Mouse (Mus musculus): ENCODE measurements at regions not wholly inside any gene's neighbourhood (a gene's known extent, or its start where the extent isn't known, plus 50 kb on each side); places are given as distances from the start of the nearest gene placed in this dataset.

DNA sequence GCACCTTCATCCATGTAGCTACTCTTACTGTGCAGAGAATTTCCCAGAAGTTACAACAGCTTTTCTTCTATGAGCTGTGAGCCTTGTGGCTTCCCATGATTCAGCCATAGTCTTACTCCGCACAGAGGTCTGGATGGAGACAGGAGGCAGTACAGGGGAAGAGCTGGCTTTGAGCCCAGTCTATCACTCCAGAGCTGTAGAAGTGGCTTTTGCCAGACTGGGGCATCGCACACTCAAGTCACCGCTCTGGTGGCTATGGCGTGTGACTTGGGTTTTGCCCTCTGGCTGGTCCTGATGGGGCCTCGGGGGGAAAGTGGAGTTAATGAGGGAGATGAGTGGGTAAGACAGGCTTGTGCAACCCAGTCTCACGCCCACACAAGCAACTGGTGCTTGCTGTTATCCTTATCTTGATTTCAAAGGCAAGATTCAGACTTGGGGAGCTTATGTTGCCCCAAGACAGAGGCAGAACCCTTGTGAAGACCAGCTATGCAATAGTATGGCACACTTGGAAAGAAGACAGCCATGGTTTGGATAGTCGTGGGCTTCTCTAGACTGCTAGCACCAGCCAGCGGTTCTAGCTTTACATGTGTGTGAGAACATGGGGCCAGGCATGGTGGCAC is 81.7 kb upstream of the Zfp217 start:
- H3K27ac ChIP-seq (ENCODE audit: low read length): no peak overlapping the region
- no peaks in the 10 kb centered on the region; the same call in 1 of the 2 replicates for H3K9me3 ChIP-seq (replicated peaks; ENCODE audit: control insufficient read depth, low read length)
- H3K4me3 ChIP-seq (ENCODE audit: low read depth, low read length): no peak overlapping the region
- no peak overlapping the region for H3K9ac ChIP-seq (ENCODE audit: low read depth, low read length)
- no peaks in the 10 kb centered on the region for H3K36me3 ChIP-seq (ENCODE audit: control insufficient read depth, insufficient read depth)
- ATAC-seq (ENCODE audit: low read depth): no peak
- H3K4me1 ChIP-seq (ENCODE audit: control insufficient read depth, low read depth, low read length): no peaks in the 10 kb centered on the region
- WGBS (ENCODE audit: insufficient replicate concordance): 55% methylated on average over 8 of the region's 8 CpGs
- H3K27me3 ChIP-seq (ENCODE audit: control insufficient read depth, insufficient read depth, low read depth, low read length): no peaks in the 10 kb centered on the region
- H3K4me2 ChIP-seq (ENCODE audit: low read depth, low read length): no peak overlapping the region

DNA sequence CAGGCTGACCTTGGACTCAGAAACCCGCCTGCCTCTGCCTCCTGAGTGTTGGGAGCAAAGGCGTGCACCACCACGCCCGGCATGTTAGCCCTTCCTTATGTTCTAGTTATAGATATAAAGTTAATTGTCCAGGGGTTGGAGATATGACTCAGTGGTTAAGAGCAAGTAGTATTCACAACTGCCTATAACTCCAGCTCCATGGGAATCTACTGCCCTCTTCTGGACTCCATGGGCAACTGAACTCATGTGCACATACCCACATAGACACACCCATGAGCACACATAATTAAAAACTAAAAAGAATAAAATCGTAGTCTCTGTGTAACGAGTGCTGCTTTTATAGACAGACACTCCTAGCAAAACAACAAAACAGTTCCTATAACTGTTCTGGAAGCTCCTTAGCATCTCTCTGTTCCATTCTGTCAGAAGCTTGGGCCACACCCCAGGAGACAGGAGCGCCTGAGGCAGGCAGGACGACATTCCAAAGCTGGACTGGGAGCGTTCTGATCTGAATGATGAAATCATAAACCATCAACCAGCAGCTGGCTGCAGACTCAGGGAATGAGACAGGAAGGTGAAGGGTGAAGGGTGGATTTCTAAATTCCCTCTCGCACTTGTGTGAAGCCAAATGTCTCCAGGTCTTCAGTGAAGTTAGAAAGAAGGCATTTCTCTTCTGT is 80.6 kb upstream of the Zfp217 start:
- Histone ChIP-seq H3K4me1 (ENCODE audit: control insufficient read depth, low read depth, low read length) (peaks cover 3% of the 10 kb centered on the region), H3K27ac (ENCODE audit: low read length) (no peak overlapping the region), H3K9ac (ENCODE audit: low read depth, low read length) (no peak overlapping the region), H3K36me3 (ENCODE audit: control insufficient read depth, insufficient read depth) (no peaks in the 10 kb centered on the region), H3K4me3 (ENCODE audit: low read depth, low read length) (no peak overlapping the region), H3K27me3 (ENCODE audit: control insufficient read depth, insufficient read depth, low read depth, low read length) (no peaks in the 10 kb centered on the region), H3K9me3 (replicated peaks; ENCODE audit: control insufficient read depth, low read length) (no peaks in the 10 kb centered on the region; the same call in 1 of the 2 replicates), H3K4me2 (ENCODE audit: low read depth, low read length) (no peak overlapping the region)
- 79% methylated on average over 10 of the region's 10 CpGs for WGBS (ENCODE audit: insufficient replicate concordance)
- ATAC-seq (ENCODE audit: low read depth): no peak

DNA sequence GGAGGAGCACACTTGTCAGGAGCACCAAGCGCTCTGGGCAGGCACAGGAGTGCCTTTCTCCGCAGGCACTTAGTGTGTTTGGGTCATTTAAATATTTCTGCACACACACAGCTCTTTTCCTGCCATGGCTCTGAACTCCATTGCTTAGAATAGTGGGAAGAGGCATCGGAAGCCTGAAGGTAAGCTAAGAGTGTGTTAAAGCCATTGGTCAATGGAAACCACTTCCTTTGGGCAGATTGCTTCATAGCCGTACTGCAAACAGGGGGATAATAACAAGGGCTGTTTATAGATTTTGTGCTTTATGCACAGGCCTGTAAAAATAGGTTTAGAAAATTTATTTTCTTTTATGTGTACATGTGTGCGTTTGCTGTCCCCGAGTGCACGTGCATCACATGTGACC is 76.0 kb upstream of the Zfp217 start:
- Histone ChIP-seq H3K4me2 (ENCODE audit: low read depth, low read length) (no peak overlapping the region), H3K36me3 (ENCODE audit: control insufficient read depth, insufficient read depth) (no peaks in the 10 kb centered on the region), H3K9ac (ENCODE audit: low read depth, low read length) (no peak overlapping the region), H3K9me3 (replicated peaks; ENCODE audit: control insufficient read depth, low read length) (no peaks in the 10 kb centered on the region; the same call in 1 of the 2 replicates), H3K4me3 (ENCODE audit: low read depth, low read length) (no peak overlapping the region), H3K4me1 (ENCODE audit: control insufficient read depth, low read depth, low read length) (peaks cover 42% of the 10 kb centered on the region), H3K27me3 (ENCODE audit: control insufficient read depth, insufficient read depth, low read depth, low read length) (no peaks in the 10 kb centered on the region), H3K27ac (ENCODE audit: low read length) (no peak overlapping the region)
- ATAC-seq (ENCODE audit: low read depth): no peak
- 58% methylated on average over 7 of the region's 7 CpGs for WGBS (ENCODE audit: insufficient replicate concordance)

DNA sequence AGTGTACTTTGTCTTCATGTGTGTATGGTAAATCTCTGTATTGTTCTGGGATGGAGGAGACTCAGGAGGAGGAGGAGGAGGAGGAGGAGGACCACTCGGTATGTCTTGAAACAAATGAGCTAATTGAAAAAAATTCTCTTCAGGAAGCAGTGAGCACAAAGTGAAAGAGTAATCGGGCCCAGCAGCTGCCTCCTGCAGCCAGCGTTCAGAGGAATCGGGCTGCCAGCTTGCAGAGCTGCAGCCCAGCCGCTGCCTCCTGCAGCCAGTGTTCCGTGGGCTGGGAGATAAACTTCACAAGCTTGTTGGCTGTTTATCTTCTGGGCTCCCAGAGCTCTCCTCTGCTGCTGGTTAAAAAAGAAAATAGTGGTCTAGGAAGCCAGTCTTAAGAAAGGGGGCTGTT is 74.9 kb upstream of the Zfp217 start:
- H3K4me1 ChIP-seq (ENCODE audit: control insufficient read depth, low read depth, low read length): peaks cover 50% of the 10 kb centered on the region
- no peaks in the 10 kb centered on the region for H3K27me3 ChIP-seq (ENCODE audit: control insufficient read depth, insufficient read depth, low read depth, low read length)
- peak; percentile 17; the same call in 1 of the 2 replicates for ATAC-seq (ENCODE audit: low read depth)
- 0% methylated on average over 6 of the region's 6 CpGs for WGBS (ENCODE audit: insufficient replicate concordance)
- no peak overlapping the region for H3K27ac ChIP-seq (ENCODE audit: low read length)
- no peak overlapping the region for H3K4me3 ChIP-seq (ENCODE audit: low read depth, low read length)
- no peak overlapping the region for H3K9ac ChIP-seq (ENCODE audit: low read depth, low read length)
- no peaks in the 10 kb centered on the region for H3K36me3 ChIP-seq (ENCODE audit: control insufficient read depth, insufficient read depth)
- H3K9me3 ChIP-seq (replicated peaks; ENCODE audit: control insufficient read depth, low read length): no peaks in the 10 kb centered on the region
- peak overlapping the region; percentile 7 for H3K4me2 ChIP-seq (ENCODE audit: low read depth, low read length)

DNA sequence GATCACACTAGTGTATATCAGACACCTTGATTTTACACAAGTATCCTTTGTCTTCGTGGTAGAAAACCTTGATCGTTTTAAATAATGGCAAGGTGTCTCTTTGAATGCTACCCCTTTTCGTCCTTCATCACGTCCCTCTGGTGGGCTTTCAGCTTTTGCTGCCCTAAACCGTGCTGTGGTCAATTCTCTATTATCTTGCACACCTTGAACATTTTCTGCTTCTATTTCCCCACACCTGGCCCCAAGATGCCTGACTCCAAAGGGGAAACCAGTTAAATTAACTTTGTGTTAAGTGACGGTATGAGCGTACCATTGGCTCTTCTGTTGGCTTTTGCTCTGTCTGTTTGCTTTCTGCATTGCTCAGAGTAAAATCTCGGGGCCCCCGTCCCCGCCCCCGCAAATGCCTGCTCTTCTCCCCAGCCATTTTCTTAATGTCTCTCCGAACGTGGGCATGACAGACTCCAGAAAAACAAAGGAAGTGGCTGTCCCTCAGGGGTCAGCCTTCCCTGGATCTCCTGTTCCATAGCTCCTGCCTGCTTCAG is 74.2 kb upstream of the Zfp217 start:
- no peaks in the 10 kb centered on the region for H3K27me3 ChIP-seq (ENCODE audit: control insufficient read depth, insufficient read depth, low read depth, low read length)
- H3K9me3 ChIP-seq (replicated peaks; ENCODE audit: control insufficient read depth, low read length): no peaks in the 10 kb centered on the region
- peak overlapping the region; percentile 7 for H3K4me2 ChIP-seq (ENCODE audit: low read depth, low read length)
- H3K9ac ChIP-seq (ENCODE audit: low read depth, low read length): 0 out of 2 replicates have a peak overlapping the region, but pooled peaks have one; percentile 7
- no peak for ATAC-seq (ENCODE audit: low read depth)
- H3K4me3 ChIP-seq (ENCODE audit: low read depth, low read length): no peak overlapping the region; the same call in 1 of the 2 replicates
- peaks cover 50% of the 10 kb centered on the region for H3K4me1 ChIP-seq (ENCODE audit: control insufficient read depth, low read depth, low read length)
- WGBS (ENCODE audit: insufficient replicate concordance): 22% methylated on average over 13 of the region's 13 CpGs
- H3K36me3 ChIP-seq (ENCODE audit: control insufficient read depth, insufficient read depth): no peaks in the 10 kb centered on the region
- no peak overlapping the region; the same call in 1 of the 2 replicates for H3K27ac ChIP-seq (ENCODE audit: low read length)

DNA sequence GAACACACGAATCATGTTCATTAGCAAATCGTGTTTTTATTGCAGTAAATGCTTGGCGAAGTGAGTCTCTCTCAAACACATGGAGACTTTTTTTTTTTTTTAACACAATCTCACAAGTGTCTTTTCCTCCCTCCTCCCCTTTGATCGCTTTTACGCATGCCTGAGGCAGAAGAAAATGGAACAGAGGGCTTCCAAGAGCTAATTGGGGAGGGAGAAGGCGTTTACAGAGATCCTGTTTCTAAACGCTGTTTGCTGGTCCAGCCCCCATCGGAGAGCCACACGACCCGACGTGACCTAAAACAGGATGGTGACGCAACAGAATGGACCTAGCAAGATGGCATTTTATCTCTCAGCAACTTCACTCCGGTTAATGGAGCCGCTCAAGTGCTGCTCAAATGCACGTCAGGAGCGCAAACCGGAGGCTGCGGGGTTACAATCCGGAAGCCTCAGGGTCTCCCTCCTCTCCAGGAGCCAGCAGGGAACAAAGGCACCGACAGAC is 73.0 kb upstream of the Zfp217 start:
- H3K27me3 ChIP-seq (ENCODE audit: control insufficient read depth, insufficient read depth, low read depth, low read length): no peaks in the 10 kb centered on the region
- no peaks in the 10 kb centered on the region for H3K36me3 ChIP-seq (ENCODE audit: control insufficient read depth, insufficient read depth)
- H3K9me3 ChIP-seq (replicated peaks; ENCODE audit: control insufficient read depth, low read length): no peaks in the 10 kb centered on the region
- peak; percentile 44 for ATAC-seq (ENCODE audit: low read depth)
- peaks cover 50% of the 10 kb centered on the region for H3K4me1 ChIP-seq (ENCODE audit: control insufficient read depth, low read depth, low read length)
- peak overlapping the region; percentile 40 for H3K9ac ChIP-seq (ENCODE audit: low read depth, low read length)
- peak overlapping the region; percentile 56 for H3K4me3 ChIP-seq (ENCODE audit: low read depth, low read length)
- H3K4me2 ChIP-seq (ENCODE audit: low read depth, low read length): peak overlapping the region; percentile 82
- under 1% methylated on average over 20 of the region's 20 CpGs for WGBS (ENCODE audit: insufficient replicate concordance)
- peak overlapping the region; percentile 21 for H3K27ac ChIP-seq (ENCODE audit: low read length)

DNA sequence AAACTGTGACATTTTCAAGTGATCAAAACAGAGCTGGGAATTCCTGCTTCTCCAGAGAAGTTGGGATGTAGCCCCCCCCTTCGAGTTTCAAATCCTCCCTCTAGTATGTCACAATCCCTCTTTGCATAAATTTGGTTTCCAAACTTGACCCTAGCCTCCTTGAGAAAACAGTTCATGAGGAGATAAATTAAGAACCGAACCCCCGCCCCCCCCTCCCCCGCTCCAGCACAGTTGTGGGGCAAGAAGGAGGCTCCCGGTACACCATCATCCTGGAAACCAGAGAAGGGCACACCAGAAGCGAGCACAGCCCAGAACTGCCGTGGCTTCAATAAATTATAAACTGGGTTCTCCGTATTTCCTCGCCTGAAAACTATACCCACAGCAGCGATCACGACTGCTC is 72.5 kb upstream of the Zfp217 start:
- Histone ChIP-seq H3K4me3 (ENCODE audit: low read depth, low read length) (peak overlapping the region; percentile 56), H3K27ac (ENCODE audit: low read length) (peak overlapping the region; percentile 21), H3K9ac (ENCODE audit: low read depth, low read length) (peak overlapping the region; percentile 40; the same call in 1 of the 2 replicates), H3K27me3 (ENCODE audit: control insufficient read depth, insufficient read depth, low read depth, low read length) (no peaks in the 10 kb centered on the region), H3K9me3 (replicated peaks; ENCODE audit: control insufficient read depth, low read length) (no peaks in the 10 kb centered on the region), H3K4me1 (ENCODE audit: control insufficient read depth, low read depth, low read length) (peaks cover 50% of the 10 kb centered on the region), H3K36me3 (ENCODE audit: control insufficient read depth, insufficient read depth) (no peaks in the 10 kb centered on the region), H3K4me2 (ENCODE audit: low read depth, low read length) (peak overlapping the region; percentile 82)
- no peak for ATAC-seq (ENCODE audit: low read depth)
- WGBS (ENCODE audit: insufficient replicate concordance): 3% methylated on average over 11 of the region's 11 CpGs

DNA sequence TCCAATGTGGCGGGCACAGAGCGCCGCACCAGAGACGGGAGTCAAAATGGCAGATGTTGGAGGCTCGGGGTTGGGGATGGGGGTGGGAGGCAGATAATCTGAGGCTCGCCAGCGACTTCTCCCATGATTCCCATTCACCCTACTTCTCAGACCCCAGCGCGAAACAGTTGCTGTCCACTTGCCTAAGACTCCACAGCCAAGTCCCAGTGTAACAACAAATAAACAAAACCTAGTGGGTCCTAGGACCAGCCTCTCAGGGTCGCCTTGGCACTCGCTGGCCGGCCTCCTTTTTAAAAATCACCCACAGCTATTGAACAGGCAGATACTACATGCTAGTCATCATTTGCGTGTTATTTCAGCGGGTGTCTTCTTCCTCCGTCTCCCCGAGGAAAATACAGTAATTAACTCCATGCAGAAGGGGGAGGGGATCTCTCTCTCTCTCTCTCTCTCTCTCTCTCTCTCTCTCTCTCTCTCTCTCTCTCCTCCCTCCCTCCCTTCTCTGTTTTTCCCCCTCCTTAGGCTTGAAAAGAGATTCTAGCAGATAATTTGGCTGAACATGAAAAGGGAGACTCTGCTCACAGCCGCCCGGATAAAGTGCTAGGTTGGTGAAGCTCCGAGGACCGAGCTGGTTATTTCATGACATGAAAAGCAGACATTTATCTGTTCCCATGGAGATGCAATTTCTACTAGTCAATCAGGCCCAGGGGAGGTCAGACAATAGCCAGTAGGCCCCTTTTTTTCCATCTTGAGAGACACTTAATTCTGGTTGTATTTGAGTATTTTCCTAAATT is 71.9 kb upstream of the Zfp217 start:
- H3K9ac ChIP-seq (ENCODE audit: low read depth, low read length): peak overlapping the region; percentile 58

More for the DNA sequence above, 71.9 kb upstream of the Zfp217 start:
- Histone ChIP-seq H3K27ac (ENCODE audit: low read length) (peak overlapping the region; percentile 39), H3K36me3 (ENCODE audit: control insufficient read depth, insufficient read depth) (no peaks in the 10 kb centered on the region), H3K27me3 (ENCODE audit: control insufficient read depth, insufficient read depth, low read depth, low read length) (no peaks in the 10 kb centered on the region), H3K4me2 (ENCODE audit: low read depth, low read length) (peak overlapping the region; percentile 82), H3K4me1 (ENCODE audit: control insufficient read depth, low read depth, low read length) (peaks cover 50% of the 10 kb centered on the region), H3K9me3 (replicated peaks; ENCODE audit: control insufficient read depth, low read length) (no peaks in the 10 kb centered on the region), H3K4me3 (ENCODE audit: low read depth, low read length) (peak overlapping the region; percentile 56)
- no peak for ATAC-seq (ENCODE audit: low read depth)
- WGBS (ENCODE audit: insufficient replicate concordance): 7% methylated on average over 20 of the region's 20 CpGs

All from liver, embryonic 16.5 days (tissue).